Mouse (Mus musculus): ENCODE measurements around the gene Slc8a2.

Slc8a2 gene

GRCm38 (mm10) chr7:16129421-16129845 lies at the start of gene Slc8a2:
Gene Slc8a2 (plus strand): TSS chr7:16129826.
- DNase-seq = peak; percentile 50

GRCm38 (mm10) chr7:16079947-16080346 lies 49.7 kb upstream of the Slc8a2 start:
- no peak for DNase-seq

GRCm38 (mm10) chr7:16080581-16080980 lies 49.0 kb upstream of the Slc8a2 start:
- DNase-seq = no peak

GRCm38 (mm10) chr7:16083361-16083760 lies 46.3 kb upstream of the Slc8a2 start:
- DNase-seq = no peak

- no peak for DNase-seq
These were observed 42.0 kb upstream of the Slc8a2 start for GRCm38 (mm10) chr7:16087587-16087986.

GRCm38 (mm10) chr7:16094592-16094991 lies 35.0 kb upstream of the Slc8a2 start:
- DNase-seq = no peak

- DNase-seq = peak; percentile 97
These were observed 31.3 kb upstream of the Slc8a2 start, which contains the start of gene Napa for GRCm38 (mm10) chr7:16098021-16099017. Gene Napa (plus strand): TSS chr7:16098458.

- no peak for DNase-seq
These were observed 29.7 kb upstream of the Slc8a2 start for GRCm38 (mm10) chr7:16099901-16100300.

- no peak for DNase-seq
These were observed 28.5 kb upstream of the Slc8a2 start for GRCm38 (mm10) chr7:16101081-16101480.

GRCm38 (mm10) chr7:16101726-16102475 lies 27.7 kb upstream of the Slc8a2 start:
- no peak for DNase-seq

- DNase-seq = no peak
These were observed 26.9 kb upstream of the Slc8a2 start for GRCm38 (mm10) chr7:16102686-16103226.

GRCm38 (mm10) chr7:16103760-16104159 lies 25.9 kb upstream of the Slc8a2 start:
- DNase-seq = no peak

- DNase-seq = no peak
These were observed 24.8 kb upstream of the Slc8a2 start for GRCm38 (mm10) chr7:16104611-16105388.

GRCm38 (mm10) chr7:16108886-16109542 lies 20.6 kb upstream of the Slc8a2 start:
- DNase-seq = no peak

GRCm38 (mm10) chr7:16110158-16110557 lies 19.5 kb upstream of the Slc8a2 start:
- no peak for DNase-seq

GRCm38 (mm10) chr7:16111284-16112090 lies 18.1 kb upstream of the Slc8a2 start:
- no peak for DNase-seq

GRCm38 (mm10) chr7:16116418-16116817 lies 13.2 kb upstream of the Slc8a2 start:
- no peak for DNase-seq

- no peak for DNase-seq
These were observed 12.5 kb upstream of the Slc8a2 start for GRCm38 (mm10) chr7:16117100-16117499.

- DNase-seq = peak; percentile 91
These were observed 9.9 kb upstream of the Slc8a2 start, which contains the start of gene Kptn for GRCm38 (mm10) chr7:16119569-16120261. Gene Kptn (plus strand): TSS chr7:16119895.

GRCm38 (mm10) chr7:16120262-16120600 lies 9.4 kb upstream of the Slc8a2 start:
- DNase-seq = no peak
